Mouse (Mus musculus) limb, embryonic 11.5 days (tissue): ENCODE measurements around the gene Atxn1. TPM values are rescaled to one million over a fixed set of nuclear protein-coding genes. Genes with fewer than 3 reads are reported as not detected.

Source experiments
- ATAC-seq: fragments of 200-750 bp; cut with Nextera tagmentation; 2 replicates; pipeline ENCODE4 v1.8.0; 2017; ENCODE audit warnings: low read depth; ENCODE audit not compliant: insufficient number of reproducible peaks, low FRiP score, low TSS enrichment
- DNase-seq: peaks from one replicate; pipeline ENCODE4 v3.0.0-alpha.2; 2015; ENCODE audit warnings: low spot score
- H3K27ac ChIP-seq: fragments of 300-500 bp; sonication (generic); replicated peaks from 2 replicates; pipeline ENCODE4 v1.5.1; 2014; ENCODE audit warnings: low read depth, mild to moderate bottlenecking, low read length
- H3K27me3 ChIP-seq: fragments of 300-500 bp; sonication (generic); 2 replicates; pipeline ENCODE4 v1.6.1; 2014; ENCODE audit warnings: mild to moderate bottlenecking, low read length, mixed read lengths; ENCODE audit not compliant: control insufficient read depth, insufficient read depth
- H3K36me3 ChIP-seq: fragments of 300-500 bp; sonication (generic); 2 replicates; pipeline ENCODE4 v1.6.1; 2014; ENCODE audit warnings: mild to moderate bottlenecking, low read length, moderate library complexity, mixed read lengths; ENCODE audit not compliant: control insufficient read depth, insufficient read depth
- H3K4me1 ChIP-seq: fragments of 300-500 bp; sonication (generic); 2 replicates; pipeline ENCODE4 v1.6.1; 2014; ENCODE audit warnings: low read length, mixed read lengths; ENCODE audit not compliant: control insufficient read depth, insufficient read depth
- H3K4me2 ChIP-seq: fragments of 300-500 bp; sonication (generic); 2 replicates; pipeline ENCODE4 v1.6.1; 2014; ENCODE audit warnings: low read depth, mild to moderate bottlenecking, moderate library complexity; ENCODE audit not compliant: severe bottlenecking
- H3K4me3 ChIP-seq: fragments of 300-500 bp; sonication (generic); 2 replicates; pipeline ENCODE4 v1.5.1; 2014; ENCODE audit warnings: low read depth, low read length
- H3K9ac ChIP-seq: fragments of 300-500 bp; sonication (generic); 2 replicates; pipeline ENCODE4 v1.6.1; 2014; ENCODE audit warnings: mild to moderate bottlenecking, low read length
- H3K9me3 ChIP-seq: fragments of 300-500 bp; sonication (generic); 2 replicates; pipeline ENCODE4 v1.6.1; 2016; ENCODE audit warnings: low read length; ENCODE audit not compliant: control insufficient read depth
- WGBS: fragments of 180-500 bp; shearing (Covaris S2); extraction: QIAGEN DNeasy Blood & Tissue Kit; methylation state at CpG from one replicate; pipeline ENCODE4 v1.1.7; 2014; 5-methylcytosine and 5-hydroxymethylcytosine counted together
- polyA plus RNA-seq: library from polyadenylated mRNA; unstranded; fragments of >200 nt; fragmentation: Nextera tagmentation; extraction: Ambion mirVana; gene quantifications from 2 replicates; pipeline ENCODE4 v1.2.1, GENCODE M21; 2014

Atxn1 gene
- polyA plus RNA-seq, 1 experiment from 2014 or later, result 1.5 TPM

DNA sequence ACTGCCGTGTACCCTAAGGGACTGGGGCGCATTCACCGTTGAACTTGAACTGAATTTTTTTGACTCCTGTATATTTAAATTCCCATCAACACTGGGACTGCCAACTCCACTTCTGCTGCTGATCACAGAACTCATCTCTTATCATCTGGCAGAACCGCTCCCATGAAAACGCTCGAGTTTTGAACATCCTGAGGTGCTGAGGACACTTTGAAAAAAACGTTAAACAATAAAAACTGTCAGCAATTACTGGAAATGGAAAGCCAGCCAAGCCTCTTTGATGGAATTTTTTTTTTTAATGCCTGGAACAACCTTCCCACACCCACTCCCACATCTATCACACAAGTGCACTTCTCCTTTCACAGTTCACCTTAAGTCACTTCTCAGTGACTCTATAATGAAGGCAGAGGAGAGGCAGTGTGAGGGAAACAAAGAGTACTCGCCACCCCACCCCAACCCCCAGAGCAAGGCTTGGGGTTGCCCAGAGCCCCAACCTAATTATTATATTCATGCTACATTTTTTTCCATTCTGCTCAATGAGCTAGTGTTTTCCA lies 137.7 kb downstream of the Atxn1 start:
- no peak for ATAC-seq

DNA sequence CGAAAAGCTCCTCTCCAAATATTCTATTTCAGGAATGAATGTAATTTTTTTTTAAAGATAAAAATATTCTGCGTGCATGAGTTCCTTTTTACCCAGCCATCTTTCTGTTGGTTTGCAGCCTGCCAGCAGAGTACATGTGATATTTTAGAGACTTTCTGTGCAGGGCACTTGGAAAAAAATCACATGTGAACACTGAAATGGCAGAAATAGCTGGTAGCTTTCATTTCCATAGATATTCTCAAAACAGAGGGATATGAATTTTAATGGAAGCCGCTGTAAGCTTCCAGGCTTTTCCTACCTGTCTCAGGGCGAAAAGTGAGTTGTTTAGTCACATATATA lies 142.3 kb downstream of the Atxn1 start:
- H3K4me3 ChIP-seq, result no peak overlapping the region
- H3K27me3 ChIP-seq, result no peaks in the 10 kb centered on the region
- peaks cover 2% of the 10 kb centered on the region; the same call in 1 of the 2 replicates for H3K4me1 ChIP-seq
- H3K27ac ChIP-seq, result no peak overlapping the region
- H3K4me2 ChIP-seq, result no peak overlapping the region
- H3K9ac ChIP-seq, result no peak overlapping the region
- DNase-seq (no peak), ATAC-seq (no peak)
- no peaks in the 10 kb centered on the region for H3K36me3 ChIP-seq
- H3K9me3 ChIP-seq, result no peaks in the 10 kb centered on the region
- WGBS, result 92% methylated on average over 4 of the region's 4 CpGs

More for the DNA sequence above, 137.7 kb downstream of the Atxn1 start:
- DNase-seq, result no peak
- Histone ChIP-seq H3K4me3 (no peak overlapping the region), H3K9ac (no peak overlapping the region), H3K4me2 (no peak overlapping the region), H3K4me1 (no peaks in the 10 kb centered on the region), H3K36me3 (no peaks in the 10 kb centered on the region), H3K9me3 (no peaks in the 10 kb centered on the region), H3K27me3 (no peaks in the 10 kb centered on the region), H3K27ac (no peak overlapping the region)
- WGBS, result 85% methylated on average over 8 of the region's 8 CpGs

DNA sequence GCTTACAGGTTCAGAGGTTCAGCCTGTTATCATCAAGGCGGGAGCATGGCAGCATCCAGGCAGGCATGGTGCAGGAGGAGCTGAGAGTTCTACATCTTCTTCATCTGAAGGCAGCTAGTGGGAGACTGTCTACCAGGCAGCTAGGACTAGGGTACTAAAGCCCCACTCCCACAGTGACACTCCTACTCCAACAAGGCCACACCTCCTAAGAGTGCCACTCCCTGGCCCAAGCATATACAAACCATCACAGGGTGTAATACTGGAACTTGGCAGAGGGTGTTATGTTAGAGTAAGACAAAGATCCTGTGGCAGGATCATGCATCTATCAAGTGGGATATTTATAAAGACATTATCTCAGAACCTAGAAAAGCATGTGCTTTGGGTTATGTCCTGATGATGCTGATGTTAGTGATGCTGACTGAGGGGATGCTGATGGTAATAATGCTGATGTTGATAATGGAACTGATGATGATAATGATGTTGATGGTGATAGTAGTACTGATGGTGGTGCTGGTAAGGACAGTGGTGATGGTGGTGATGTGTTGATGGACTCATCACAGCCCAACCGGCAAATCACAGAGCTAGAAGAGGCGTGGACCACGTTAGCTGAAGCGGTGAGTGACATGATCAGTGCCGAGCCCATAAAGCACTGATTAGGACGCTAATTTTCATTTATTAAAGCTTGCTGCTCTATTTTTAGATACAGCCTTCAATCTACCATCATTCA lies 142.9 kb downstream of the Atxn1 start:
- no peaks in the 10 kb centered on the region for H3K9me3 ChIP-seq
- no peak overlapping the region for H3K4me2 ChIP-seq
- H3K27ac ChIP-seq, result no peak overlapping the region
- H3K4me3 ChIP-seq, result no peak overlapping the region
- no peak for DNase-seq
- 92% methylated on average over 7 of the region's 7 CpGs for WGBS
- H3K36me3 ChIP-seq, result no peaks in the 10 kb centered on the region
- no peak overlapping the region for H3K9ac ChIP-seq
- ATAC-seq, result no peak
- H3K4me1 ChIP-seq, result peaks cover 2% of the 10 kb centered on the region; the same call in 1 of the 2 replicates
- H3K27me3 ChIP-seq, result no peaks in the 10 kb centered on the region

DNA sequence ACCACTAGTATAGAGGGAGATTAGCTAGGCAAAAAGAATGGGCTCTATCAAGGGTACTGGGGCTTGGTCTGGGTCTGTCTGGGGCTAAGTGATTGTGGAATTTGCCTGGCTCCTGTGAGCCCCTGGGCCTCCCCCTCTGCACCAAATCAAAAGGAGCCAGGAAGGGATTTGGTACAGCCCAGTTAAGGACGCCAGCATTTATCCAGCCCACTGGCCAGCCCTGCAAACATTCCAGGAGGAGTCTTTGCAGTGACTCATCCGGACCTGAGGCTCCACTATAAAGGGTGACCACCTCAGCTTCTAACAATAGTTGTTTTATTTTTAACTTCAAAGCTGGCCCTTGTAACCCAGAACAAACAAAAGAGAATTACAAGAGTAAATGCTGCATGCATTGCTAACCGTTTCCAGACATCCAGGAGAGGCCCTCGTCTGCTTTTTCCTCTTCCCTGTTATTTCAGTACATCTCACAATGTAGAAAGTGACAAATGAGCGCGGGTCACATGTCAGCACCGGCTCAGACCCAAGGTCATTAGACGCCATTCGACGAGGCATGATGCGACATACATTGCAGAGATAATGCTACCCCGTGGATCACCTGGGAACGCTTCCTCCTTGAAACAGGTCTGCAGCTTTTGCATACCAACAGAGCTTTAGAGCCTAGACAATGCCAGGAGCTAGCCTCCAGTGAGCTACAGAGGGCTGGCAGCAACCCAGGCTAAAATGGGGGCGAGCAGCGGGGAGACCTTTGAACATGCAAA lies 144.2 kb downstream of the Atxn1 start:
- ATAC-seq (no peak), DNase-seq (no peak)
- no peak overlapping the region for H3K27ac ChIP-seq
- H3K36me3 ChIP-seq, result no peaks in the 10 kb centered on the region
- no peak overlapping the region for H3K9ac ChIP-seq
- peaks cover 2% of the 10 kb centered on the region; the same call in 1 of the 2 replicates for H3K4me1 ChIP-seq
- H3K9me3 ChIP-seq, result no peaks in the 10 kb centered on the region
- no peak overlapping the region for H3K4me2 ChIP-seq
- no peaks in the 10 kb centered on the region for H3K27me3 ChIP-seq
- H3K4me3 ChIP-seq, result no peak overlapping the region
- WGBS, result 51% methylated on average over 15 of the region's 15 CpGs

DNA sequence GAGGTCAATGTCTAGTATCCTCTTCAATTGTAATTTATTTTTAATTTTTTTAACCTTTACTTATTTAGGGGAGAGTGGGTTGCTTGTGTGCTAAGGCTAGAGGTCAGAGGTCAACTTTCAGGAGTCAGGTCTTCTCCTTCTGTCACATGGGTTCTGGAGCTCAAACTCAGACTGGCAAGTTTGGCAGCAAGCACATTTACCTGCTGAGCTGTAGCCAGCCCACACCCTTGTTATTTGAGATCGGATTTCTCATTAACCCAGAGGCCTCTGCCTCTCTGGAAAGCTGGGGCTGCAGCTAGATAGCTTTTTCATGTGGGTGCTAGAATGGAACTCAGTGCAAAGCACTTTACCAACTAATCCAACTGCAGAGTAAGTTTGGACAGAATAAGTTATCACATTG lies 148.1 kb downstream of the Atxn1 start:
- 43% methylated on average over 1 of the region's 1 CpGs for WGBS
- Histone ChIP-seq H3K9me3 (no peaks in the 10 kb centered on the region), H3K4me1 (peaks cover 2% of the 10 kb centered on the region; the same call in 1 of the 2 replicates), H3K9ac (no peak overlapping the region), H3K36me3 (no peaks in the 10 kb centered on the region), H3K4me2 (no peak overlapping the region), H3K27me3 (no peaks in the 10 kb centered on the region), H3K27ac (no peak overlapping the region), H3K4me3 (no peak overlapping the region)
- ATAC-seq, result no peak
- no peak for DNase-seq

DNA sequence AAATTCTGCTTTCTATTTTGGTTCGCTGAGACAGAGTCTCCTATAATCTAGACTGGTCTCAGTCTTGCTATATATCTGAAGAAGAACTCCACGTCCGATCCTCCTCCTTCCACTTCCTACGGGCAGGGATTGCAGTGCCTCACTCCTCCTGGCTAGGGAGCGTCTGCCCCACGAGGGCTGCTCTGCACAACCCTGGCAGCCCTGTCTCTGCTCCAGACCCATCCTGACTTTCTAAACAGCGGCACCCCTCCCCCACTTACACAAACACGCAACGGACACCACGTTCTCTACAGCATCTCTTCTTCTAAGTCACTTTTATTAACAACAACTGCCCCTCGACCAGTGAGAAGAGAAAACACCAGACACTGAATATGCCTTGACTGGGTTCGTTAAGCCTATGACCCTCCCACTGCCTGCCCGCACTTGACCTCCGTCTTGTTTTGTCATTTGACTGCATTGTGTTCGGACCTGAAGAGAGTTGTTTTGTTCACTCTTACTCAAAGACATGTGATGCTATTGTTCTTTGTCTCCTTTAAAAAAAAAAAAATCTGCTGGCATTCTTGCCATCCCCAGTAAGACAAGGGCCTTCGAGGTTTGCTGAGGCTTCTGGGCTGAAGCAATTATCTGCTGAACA lies 154.9 kb downstream of the Atxn1 start:
- H3K4me2 ChIP-seq, result no peak overlapping the region
- no peaks in the 10 kb centered on the region for H3K9me3 ChIP-seq
- no peak overlapping the region for H3K9ac ChIP-seq
- ATAC-seq, result no peak
- no peaks in the 10 kb centered on the region for H3K36me3 ChIP-seq
- H3K27me3 ChIP-seq, result no peaks in the 10 kb centered on the region
- no peak for DNase-seq
- H3K4me3 ChIP-seq, result no peak overlapping the region
- WGBS, result 65% methylated on average over 16 of the region's 16 CpGs
- no peak overlapping the region for H3K27ac ChIP-seq
- H3K4me1 ChIP-seq, result no peaks in the 10 kb centered on the region

DNA sequence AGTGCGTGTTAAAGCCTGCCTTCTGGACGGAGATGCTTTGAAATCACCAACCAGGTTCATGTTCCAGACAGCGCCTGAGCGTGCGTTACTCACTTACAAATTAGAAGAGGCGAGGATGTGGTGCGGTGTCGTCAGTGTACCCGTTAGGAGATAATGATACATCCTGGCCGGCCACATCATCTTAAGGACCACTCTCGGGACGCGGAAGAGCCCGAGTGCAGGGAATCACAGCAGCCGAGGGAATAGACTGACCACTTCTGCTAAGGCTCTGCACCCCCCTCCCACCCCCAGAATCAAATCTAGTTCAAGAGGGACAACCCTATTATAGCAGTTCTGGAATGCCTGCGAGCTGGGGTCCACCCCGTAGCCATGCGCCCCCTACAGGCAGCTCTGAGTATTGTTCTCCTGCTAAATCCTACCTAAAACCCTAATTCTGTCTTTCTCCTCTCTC lies 157.2 kb downstream of the Atxn1 start:
- DNase-seq (peak; percentile 69), ATAC-seq (no peak)
- H3K4me3 ChIP-seq, result no peak overlapping the region
- H3K4me1 ChIP-seq, result no peaks in the 10 kb centered on the region
- H3K4me2 ChIP-seq, result peak overlapping the region; percentile 15; the same call in 1 of the 2 replicates
- H3K27me3 ChIP-seq, result no peaks in the 10 kb centered on the region
- 53% methylated on average over 18 of the region's 18 CpGs for WGBS
- H3K36me3 ChIP-seq, result 0 out of 2 replicates have a peak, but pooled peaks cover 2% of the 10 kb centered on the region
- no peaks in the 10 kb centered on the region for H3K9me3 ChIP-seq
- no peak overlapping the region for H3K9ac ChIP-seq
- H3K27ac ChIP-seq, result no peak overlapping the region
